Comparison of ENCODE assay signal across 20 mouse cellular contexts in the genomic region with DNA sequence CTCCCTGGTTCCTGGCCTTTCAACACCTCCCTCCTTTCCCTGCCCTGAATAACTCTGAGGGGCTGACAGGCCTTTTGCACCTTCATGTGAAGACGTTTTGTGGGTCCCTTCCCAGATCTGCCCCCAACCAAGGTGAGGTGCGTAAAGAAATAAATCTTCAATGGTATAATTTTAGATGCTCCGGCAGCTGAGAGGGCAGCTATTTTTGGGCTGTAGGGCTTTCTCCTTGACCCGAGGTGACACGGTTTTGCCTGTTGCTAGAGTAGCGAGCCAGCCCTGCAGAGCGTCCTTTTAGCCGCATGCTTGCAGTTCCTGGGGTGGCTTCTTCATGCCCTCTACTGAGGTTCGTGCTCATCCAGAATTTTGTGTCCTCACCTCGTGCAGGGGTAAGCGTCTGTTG. TPM values are rescaled to one million over a fixed set of nuclear protein-coding genes. Genes with fewer than 3 reads are reported as not detected.
A peak's percentile ranks its signal among the peaks of the same experiment; 100 is the strongest.
DNase-seq lines count a peak whose midpoint lies in the region; ATAC-seq and TF ChIP-seq lines count a peak whose summit lies in the region.
"Had no signal": no experiment of that assay in that cellular context is flagged by ENCODE, and none has a peak within 500 bp of the region (broad histone marks: within the 10 kb centered on the region; RNA-seq: fewer than 3 reads in every experiment).

No protein-coding gene starts in this region.

- peak; percentile 51 for DNase-seq in gastrocnemius, adult 2 months
- no peak for DNase-seq in gastrocnemius, postnatal 4 days (ENCODE audit: low spot score in 2 of 2)
- DNase-seq in heart, adult 18-20 months: peak; percentile 56 to 64
- DNase-seq in heart, postnatal 36 days: peak; percentile 22 to 33
- no peak for DNase-seq in spleen, adult 18-20 months
- DNase-seq in right cerebral cortex, postnatal 4 days: no peak
- DNase-seq in forebrain, postnatal 0 days: no peak
- DNase-seq: cerebellum, adult 18-20 months; midbrain, embryonic 14.5 days; right cerebral cortex, adult 18-20 months; thymus, adult 2 months had no signal

- H3K36me3 ChIP-seq in heart, embryonic 13.5 days: peaks cover 13% of the 10 kb centered on the region; the same call in 1 of the 2 replicates
- no peaks in the 10 kb centered on the region for H3K36me3 ChIP-seq in forebrain, postnatal 0 days (ENCODE audit: insufficient read depth)
- H3K36me3 ChIP-seq: G1E; limb, embryonic 15.5 days had no signal

- H3K27ac ChIP-seq in gastrocnemius, adult 2 months: peak overlapping the region; percentile 83
- H3K27ac ChIP-seq in heart, embryonic 13.5 days (replicated peaks): no peak overlapping the region; the same call in 1 of the 2 replicates
- H3K27ac ChIP-seq in forebrain, postnatal 0 days (ENCODE audit: low read depth, low read length): no peak overlapping the region
- H3K27ac ChIP-seq: embryonic facial prominence, embryonic 10.5 days; limb, embryonic 15.5 days; neural tube, embryonic 13.5 days had no signal

- no peak for TF ChIP-seq CTCF in gastrocnemius, adult 2 months (IDR thresholded peaks at IDR 0.05)
- no peak for TF ChIP-seq CTCF in forebrain, postnatal 0 days (IDR thresholded peaks at IDR 0.05; ENCODE audit: low read depth)

- intact Hi-C loops in gastrocnemius, adult 2 months (cut with DNase I): no loop called here
- intact Hi-C loops in heart, postnatal 36 days (cut with DNase I): no loop called here

- H3K27me3 ChIP-seq in heart, embryonic 13.5 days (replicated peaks): no peaks in the 10 kb centered on the region
- no peaks in the 10 kb centered on the region for H3K27me3 ChIP-seq in forebrain, postnatal 0 days (ENCODE audit: insufficient read depth, low read length)
- H3K27me3 ChIP-seq: limb, embryonic 15.5 days; megakaryocyte, embryonic 14.5 days; neural tube, embryonic 13.5 days had no signal

- H3K4me3 ChIP-seq in gastrocnemius, adult 2 months: 0 out of 2 replicates have a peak overlapping the region, but pooled peaks have one; percentile 21
- no peak overlapping the region for H3K4me3 ChIP-seq in heart, embryonic 13.5 days
- H3K4me3 ChIP-seq in forebrain, postnatal 0 days (ENCODE audit: low read depth, low read length): no peak overlapping the region
- H3K4me3 ChIP-seq: embryonic facial prominence, embryonic 10.5 days; limb, embryonic 15.5 days; megakaryocyte, embryonic 14.5 days; neural tube, embryonic 13.5 days had no signal

- H3K9me3 ChIP-seq in heart, embryonic 13.5 days: no peaks in the 10 kb centered on the region
- no peaks in the 10 kb centered on the region for H3K9me3 ChIP-seq in forebrain, postnatal 0 days (ENCODE audit: low read length)
- H3K9me3 ChIP-seq: embryonic facial prominence, embryonic 10.5 days; limb, embryonic 15.5 days; neural tube, embryonic 13.5 days had no signal

- H3K9ac ChIP-seq in heart, embryonic 13.5 days: no peak overlapping the region
- no peak overlapping the region for H3K9ac ChIP-seq in forebrain, postnatal 0 days
- H3K9ac ChIP-seq: limb, embryonic 15.5 days; neural tube, embryonic 13.5 days had no signal

- 37% methylated on average over 11 of the region's 11 CpGs for WGBS in heart, embryonic 13.5 days
- 92% methylated on average over 11 of the region's 11 CpGs for WGBS in forebrain, postnatal 0 days

- ATAC-seq in heart, embryonic 13.5 days (ENCODE audit: extremely low read depth, insufficient number of reproducible peaks, low FRiP score, low TSS enrichment): no peak
- no peak for ATAC-seq in forebrain, postnatal 0 days
- ATAC-seq: hindbrain, embryonic 16.5 days; intestine, embryonic 16.5 days had no signal

- H3K4me2 ChIP-seq in heart, embryonic 13.5 days: peak overlapping the region; percentile 52
- no peak overlapping the region for H3K4me2 ChIP-seq in forebrain, postnatal 0 days (ENCODE audit: low read depth)
- H3K4me2 ChIP-seq: limb, embryonic 15.5 days; neural tube, embryonic 13.5 days had no signal

- peaks cover 13% of the 10 kb centered on the region for H3K4me1 ChIP-seq in heart, embryonic 13.5 days
- no peaks in the 10 kb centered on the region for H3K4me1 ChIP-seq in forebrain, postnatal 0 days (ENCODE audit: insufficient read depth)
- H3K4me1 ChIP-seq: embryonic facial prominence, embryonic 10.5 days; limb, embryonic 15.5 days; megakaryocyte, embryonic 14.5 days; neural tube, embryonic 13.5 days had no signal

RNA-seq across cellular contexts. Expression of a gene that starts 43.4 kb away (rescaled TPM):
- total RNA-seq in gastrocnemius, adult 2 months (2021): 10 to 100 TPM; 15.8 to 16.2 TPM
- total RNA-seq in gastrocnemius, postnatal 4 days (2021): 10 to 100 TPM; 42.6 to 52.1 TPM
- total RNA-seq in heart, adult 18-20 months (2021): 10 to 100 TPM; 13.6 to 14.8 TPM
- polyA plus RNA-seq in heart, embryonic 13.5 days (2015; fragmentation: Nextera tagmentation; extraction: Ambion mirVana): 24.5 and 27.3 TPM in 2 replicates
- 10 to 100 TPM; 18.9 to 23.9 TPM for total RNA-seq in heart, postnatal 36 days (2021)
- 23.7 and 49.9 TPM in 2 replicates for total RNA-seq in forebrain, postnatal 0 days (2014; rRNA removed)
- polyA plus RNA-seq in forebrain, postnatal 0 days (2015; fragmentation: Nextera tagmentation; extraction: Ambion mirVana): 46.4 and 92.8 TPM in 2 replicates
- total RNA-seq: hematopoietic stem cell, adult 5-6 weeks had no signal
- polyA plus RNA-seq: G1E had no signal

Comparison
In these comparisons a context has a peak if more than half of its experiments do, and no peak if none do; other contexts are left out.
1. DNase-seq: peak in gastrocnemius, adult 2 months (single experiment), heart, adult 18-20 months (2 of 2) and heart, postnatal 36 days (2 of 2); none in gastrocnemius, postnatal 4 days (0 of 2), spleen, adult 18-20 months (0 of 2), right cerebral cortex, postnatal 4 days (single experiment) and forebrain, postnatal 0 days (single experiment).